Comparison of ENCODE assay signal across 10 mouse cellular contexts in the genomic region with DNA sequence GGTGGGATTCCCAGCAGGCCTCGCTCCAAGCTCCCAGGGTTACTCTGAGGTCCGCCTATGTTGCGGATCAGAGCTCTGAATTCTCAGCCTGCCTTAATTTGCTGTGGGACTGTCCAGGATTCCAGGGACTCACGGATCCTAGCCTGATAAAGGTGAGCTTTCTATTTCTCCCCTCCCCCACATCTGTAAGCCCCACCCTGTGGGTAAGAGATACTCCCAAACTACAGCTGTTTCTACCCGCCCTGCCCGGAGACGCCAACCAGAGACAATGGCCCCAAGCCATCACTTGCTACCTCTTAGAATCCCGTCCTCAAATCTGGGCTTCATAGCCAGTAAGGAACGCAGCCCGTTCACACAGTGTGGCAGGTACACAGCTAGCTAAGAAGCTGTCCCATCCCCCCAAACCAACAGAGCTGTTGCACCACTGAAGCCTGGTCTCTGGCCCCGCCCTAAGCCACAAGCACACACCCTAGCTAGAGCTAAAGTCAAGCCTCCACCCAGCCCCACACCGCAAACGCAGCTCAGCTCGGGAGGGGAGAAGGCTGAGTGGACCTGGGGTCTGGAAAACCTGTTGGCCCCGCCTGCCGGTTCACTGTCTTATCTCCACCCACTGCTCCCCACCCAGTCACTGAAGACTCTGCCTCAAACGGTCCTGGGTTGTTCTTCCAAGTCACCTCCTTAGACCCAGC. TPM values are rescaled to one million over a fixed set of nuclear protein-coding genes. Genes with fewer than 3 reads are reported as not detected.
DNase-seq lines count a peak whose midpoint lies in the region; ATAC-seq lines count a peak whose summit lies in the region.
"Had no signal": no experiment of that assay in that cellular context is flagged by ENCODE, and none has a peak within 500 bp of the region (broad histone marks: within the 10 kb centered on the region; RNA-seq: fewer than 3 reads in every experiment).

No protein-coding gene starts in this region.

- peaks cover 76% of the 10 kb centered on the region for H3K27me3 ChIP-seq in forebrain, embryonic 10.5 days (ENCODE audit: poor library complexity, severe bottlenecking)
- H3K27me3 ChIP-seq in forebrain, embryonic 14.5 days (replicated peaks; ENCODE audit: control insufficient read depth, insufficient read depth, low read length), result no peaks in the 10 kb centered on the region
- H3K27me3 ChIP-seq in intestine, embryonic 14.5 days (replicated peaks; ENCODE audit: control insufficient read depth, insufficient read depth, low read length), result no peaks in the 10 kb centered on the region
- H3K27me3 ChIP-seq in stomach, embryonic 16.5 days (ENCODE audit: control insufficient read depth, insufficient read depth, low read length), result 0 out of 2 replicates have a peak, but pooled peaks cover 3% of the 10 kb centered on the region

- H3K4me3 ChIP-seq in forebrain, embryonic 10.5 days, result peak overlapping the region; percentile 23; the same call in 1 of the 2 replicates
- no peak overlapping the region for H3K4me3 ChIP-seq in forebrain, embryonic 14.5 days (ENCODE audit: low read depth, low read length)
- no peak overlapping the region for H3K4me3 ChIP-seq in intestine, embryonic 14.5 days (ENCODE audit: low read depth, low read length)
- H3K4me3 ChIP-seq in stomach, embryonic 16.5 days (replicated peaks; ENCODE audit: low read length), result peak overlapping the region; percentile 10; the same call in 1 of the 2 replicates

- no peaks in the 10 kb centered on the region for H3K9me3 ChIP-seq in forebrain, embryonic 10.5 days
- no peaks in the 10 kb centered on the region for H3K9me3 ChIP-seq in forebrain, embryonic 14.5 days (replicated peaks; ENCODE audit: control insufficient read depth, low read length)
- H3K9me3 ChIP-seq in intestine, embryonic 14.5 days (ENCODE audit: control insufficient read depth, low read length), result no peaks in the 10 kb centered on the region
- H3K9me3 ChIP-seq in stomach, embryonic 16.5 days (replicated peaks; ENCODE audit: control insufficient read depth, low read length), result no peaks in the 10 kb centered on the region

- no peak overlapping the region for H3K9ac ChIP-seq in forebrain, embryonic 14.5 days (ENCODE audit: low read length)
- H3K9ac ChIP-seq in intestine, embryonic 14.5 days (ENCODE audit: low read length), result no peak overlapping the region
- H3K9ac ChIP-seq in stomach, embryonic 16.5 days (ENCODE audit: low read length), result no peak overlapping the region

- H3K36me3 ChIP-seq in forebrain, embryonic 10.5 days (replicated peaks), result no peaks in the 10 kb centered on the region
- no peaks in the 10 kb centered on the region for H3K36me3 ChIP-seq in forebrain, embryonic 14.5 days (ENCODE audit: control insufficient read depth, insufficient read depth, low read length)
- no peaks in the 10 kb centered on the region for H3K36me3 ChIP-seq in intestine, embryonic 14.5 days (ENCODE audit: control insufficient read depth, insufficient read depth, low read length)
- H3K36me3 ChIP-seq in stomach, embryonic 16.5 days (ENCODE audit: control insufficient read depth, insufficient read depth, low read length), result no peaks in the 10 kb centered on the region

- peak overlapping the region; percentile 56 for H3K27ac ChIP-seq in forebrain, embryonic 10.5 days
- H3K27ac ChIP-seq in forebrain, embryonic 14.5 days (ENCODE audit: low read depth, low read length), result no peak overlapping the region
- no peak overlapping the region for H3K27ac ChIP-seq in intestine, embryonic 14.5 days (ENCODE audit: low read depth)
- no peak overlapping the region for H3K27ac ChIP-seq in stomach, embryonic 16.5 days (ENCODE audit: low read length)
- H3K27ac ChIP-seq: macrophage had no signal

- 7% methylated on average over 17 of the region's 17 CpGs for WGBS in forebrain, embryonic 10.5 days
- WGBS in forebrain, embryonic 14.5 days, result 13% methylated on average over 17 of the region's 17 CpGs
- 7% methylated on average over 17 of the region's 17 CpGs for WGBS in intestine, embryonic 14.5 days
- WGBS in stomach, embryonic 16.5 days, result 10% methylated on average over 17 of the region's 17 CpGs

- no peak overlapping the region for H3K4me2 ChIP-seq in forebrain, embryonic 14.5 days (ENCODE audit: low read length)
- H3K4me2 ChIP-seq in intestine, embryonic 14.5 days (ENCODE audit: low read length), result peak overlapping the region; percentile 29
- H3K4me2 ChIP-seq in stomach, embryonic 16.5 days (ENCODE audit: low read depth, low read length), result peak overlapping the region; percentile 40

- ATAC-seq in forebrain, embryonic 14.5 days, result no peak
- ATAC-seq in activated CD4-positive, CD25-positive, alpha-beta regulatory T cell, adult 4 months, result peak; percentile 93
- peak; percentile 82 for ATAC-seq in intestine, embryonic 14.5 days (replicated peaks; ENCODE audit: low FRiP score, low TSS enrichment, low read depth)
- peak; percentile 92 for ATAC-seq in megakaryocyte-erythroid progenitor cell, adult 5-6 weeks (replicated peaks; ENCODE audit: low FRiP score, low TSS enrichment, poor library complexity, severe bottlenecking)
- ATAC-seq in stomach, embryonic 16.5 days (ENCODE audit: insufficient read depth, low FRiP score), result peak; percentile 84
- ATAC-seq: Patski had no signal

- no peak for DNase-seq in forebrain, embryonic 10.5 days (ENCODE audit: extremely low spot score, low spot score)
- DNase-seq in forebrain, embryonic 14.5 days (ENCODE audit: low spot score), result no peak
- DNase-seq in intestine, embryonic 14.5 days (ENCODE audit: low spot score), result no peak
- no peak for DNase-seq in layer of hippocampus, postnatal 25 days (ENCODE audit: extremely low spot score in 1 of 2, low spot score in 1 of 2)
- no peak for DNase-seq in frontal cortex, postnatal 25 days (ENCODE audit: low spot score in 2 of 2)

- H3K4me1 ChIP-seq in forebrain, embryonic 10.5 days, result peaks cover 63% of the 10 kb centered on the region
- H3K4me1 ChIP-seq in forebrain, embryonic 14.5 days (ENCODE audit: control insufficient read depth, insufficient read depth, low read length), result peaks cover 48% of the 10 kb centered on the region
- H3K4me1 ChIP-seq in intestine, embryonic 14.5 days (replicated peaks; ENCODE audit: control insufficient read depth, insufficient read depth, low read length), result peaks cover 30% of the 10 kb centered on the region
- peaks cover 13% of the 10 kb centered on the region for H3K4me1 ChIP-seq in stomach, embryonic 16.5 days (ENCODE audit: control insufficient read depth, insufficient read depth, low read length)

RNA-seq across cellular contexts. Expression of gene Pou2f2, which starts 23.9 kb away (rescaled TPM):
- polyA plus RNA-seq in forebrain, embryonic 10.5 days (2016; fragmentation: Nextera tagmentation; extraction: Ambion mirVana), result 5.5 and 7.0 TPM in 2 replicates
- polyA plus RNA-seq in forebrain, embryonic 14.5 days (2014; fragmentation: Nextera tagmentation; extraction: Ambion mirVana), result 15.5 and 21.1 TPM in 2 replicates
- polyA plus RNA-seq in activated CD4-positive, CD25-positive, alpha-beta regulatory T cell, adult 4 months (2017; shearing (Covaris generic)), result 10 to 100 TPM; 19.1 to 25.3 TPM
- 2.1 and 2.2 TPM in 2 replicates for polyA plus RNA-seq in intestine, embryonic 14.5 days (2014; fragmentation: Nextera tagmentation; extraction: Ambion mirVana)
- 0.40 and 0.57 TPM in 2 replicates for total RNA-seq in megakaryocyte-erythroid progenitor cell, adult 5-6 weeks (2014; fragmentation: Nextera tagmentation)
- total RNA-seq in megakaryocyte-erythroid progenitor cell, adult 5-6 weeks (2017), result 0.91 TPM in 1 of 2 replicates, not detected in the other
- polyA plus RNA-seq in stomach, embryonic 16.5 days (2015; fragmentation: Nextera tagmentation; extraction: Ambion mirVana), result 1.4 TPM in 2 replicates
- total RNA-seq in layer of hippocampus, postnatal 25 days (2021), result 10 to 100 TPM in 1 of 2 experiments, 1 to 10 TPM in 1; 7.1 to 11.8 TPM

Comparison
In these comparisons a context has a peak if more than half of its experiments do, and no peak if none do; other contexts are left out.
1. H3K4me3 ChIP-seq: peak in forebrain, embryonic 10.5 days (single experiment) and stomach, embryonic 16.5 days (single experiment); none in forebrain, embryonic 14.5 days (single experiment) and intestine, embryonic 14.5 days (single experiment).